Mouse (Mus musculus): ENCODE data around the gene Gltp. TPM values are rescaled to one million over a fixed set of nuclear protein-coding genes. Genes with fewer than 3 reads are reported as not detected.

The Gltp gene
- total and polyA plus RNA-seq, 2 experiments from 2014 or later: 19.8 to 32.1 TPM

GRCm38 (mm10) chr5:114651002-114651401 is 39.8 kb downstream of the Gltp start:
- Histone ChIP-seq H3K27me3 (ENCODE audit: insufficient read depth, low read length) (0 out of 2 replicates have a peak, but pooled peaks cover 2% of the 10 kb centered on the region), H3K27ac (ENCODE audit: low read depth, low read length) (no peak overlapping the region), H3K36me3 (ENCODE audit: insufficient read depth) (no peaks in the 10 kb centered on the region), H3K9ac (no peak overlapping the region), H3K9me3 (ENCODE audit: low read length) (no peaks in the 10 kb centered on the region), H3K4me1 (ENCODE audit: insufficient read depth) (0 out of 2 replicates have a peak, but pooled peaks cover 7% of the 10 kb centered on the region), H3K4me2 (ENCODE audit: low read depth) (no peak overlapping the region), H3K4me3 (ENCODE audit: low read depth, low read length) (no peak overlapping the region)
- DNase-seq (no peak), ATAC-seq (peak; percentile 14; the same call in 1 of the 2 replicates)
- WGBS: 46% methylated on average over 14 of the region's 14 CpGs
- no peak for TF ChIP-seq CTCF (IDR thresholded peaks at IDR 0.05; ENCODE audit: low read depth)

- no peak for TF ChIP-seq CTCF (IDR thresholded peaks at IDR 0.05; ENCODE audit: low read depth)
- no peaks in the 10 kb centered on the region; the same call in 1 of the 2 replicates for H3K27me3 ChIP-seq (ENCODE audit: insufficient read depth, low read length)
- H3K4me3 ChIP-seq (ENCODE audit: low read depth, low read length): no peak overlapping the region
- no peak overlapping the region for H3K4me2 ChIP-seq (ENCODE audit: low read depth)
- no peak for ATAC-seq
- H3K36me3 ChIP-seq (ENCODE audit: insufficient read depth): no peaks in the 10 kb centered on the region
- no peak for DNase-seq
- no peaks in the 10 kb centered on the region for H3K9me3 ChIP-seq (ENCODE audit: low read length)
- no peak overlapping the region for H3K9ac ChIP-seq
- 58% methylated on average over 11 of the region's 11 CpGs for WGBS
- H3K4me1 ChIP-seq (ENCODE audit: insufficient read depth): 0 out of 2 replicates have a peak, but pooled peaks cover 7% of the 10 kb centered on the region
- H3K27ac ChIP-seq (ENCODE audit: low read depth, low read length): no peak overlapping the region
Observed at GRCm38 (mm10) chr5:114648728-114649311, 42.0 kb downstream of the Gltp start.

GRCm38 (mm10) chr5:114647211-114647974 is 43.4 kb downstream of the Gltp start:
- TF ChIP-seq CTCF (IDR thresholded peaks at IDR 0.05; ENCODE audit: low read depth): no peak
- 2% methylated on average over 27 of the region's 27 CpGs for WGBS
- Histone ChIP-seq H3K36me3 (ENCODE audit: insufficient read depth) (no peaks in the 10 kb centered on the region), H3K4me1 (ENCODE audit: insufficient read depth) (0 out of 2 replicates have a peak, but pooled peaks cover 7% of the 10 kb centered on the region), H3K27ac (ENCODE audit: low read depth, low read length) (no peak overlapping the region), H3K4me2 (ENCODE audit: low read depth) (peak overlapping the region; percentile 53), H3K9me3 (ENCODE audit: low read length) (no peaks in the 10 kb centered on the region), H3K4me3 (ENCODE audit: low read depth, low read length) (peak overlapping the region; percentile 26), H3K27me3 (ENCODE audit: insufficient read depth, low read length) (no peaks in the 10 kb centered on the region; the same call in 1 of the 2 replicates), H3K9ac (peak overlapping the region; percentile 23; the same call in 1 of the 2 replicates)
- DNase-seq: peak; percentile 65
- peak; percentile 73 for ATAC-seq

GRCm38 (mm10) chr5:114645916-114646315 is 44.9 kb downstream of the Gltp start:
- no peak overlapping the region for H3K9ac ChIP-seq
- no peak for DNase-seq
- ATAC-seq: no peak
- H3K36me3 ChIP-seq (ENCODE audit: insufficient read depth): no peaks in the 10 kb centered on the region
- H3K9me3 ChIP-seq (ENCODE audit: low read length): no peaks in the 10 kb centered on the region
- no peak for TF ChIP-seq CTCF (IDR thresholded peaks at IDR 0.05; ENCODE audit: low read depth)
- H3K27ac ChIP-seq (ENCODE audit: low read depth, low read length): no peak overlapping the region
- 80% methylated on average over 5 of the region's 5 CpGs for WGBS
- H3K4me1 ChIP-seq (ENCODE audit: insufficient read depth): 0 out of 2 replicates have a peak, but pooled peaks cover 7% of the 10 kb centered on the region
- H3K4me2 ChIP-seq (ENCODE audit: low read depth): no peak overlapping the region
- H3K27me3 ChIP-seq (ENCODE audit: insufficient read depth, low read length): no peaks in the 10 kb centered on the region; the same call in 1 of the 2 replicates
- no peak overlapping the region for H3K4me3 ChIP-seq (ENCODE audit: low read depth, low read length)

GRCm38 (mm10) chr5:114644918-114645317 is 45.9 kb downstream of the Gltp start:
- DNase-seq (no peak), ATAC-seq (no peak)
- H3K27ac ChIP-seq (ENCODE audit: low read depth, low read length): no peak overlapping the region
- TF ChIP-seq CTCF (IDR thresholded peaks at IDR 0.05; ENCODE audit: low read depth): no peak
- WGBS: 51% methylated on average over 6 of the region's 6 CpGs
- H3K4me3 ChIP-seq (ENCODE audit: low read depth, low read length): no peak overlapping the region
- H3K36me3 ChIP-seq (ENCODE audit: insufficient read depth): no peaks in the 10 kb centered on the region
- H3K27me3 ChIP-seq (ENCODE audit: insufficient read depth, low read length): no peaks in the 10 kb centered on the region; the same call in 1 of the 2 replicates
- no peaks in the 10 kb centered on the region for H3K9me3 ChIP-seq (ENCODE audit: low read length)
- no peak overlapping the region for H3K4me2 ChIP-seq (ENCODE audit: low read depth)
- 0 out of 2 replicates have a peak, but pooled peaks cover 7% of the 10 kb centered on the region for H3K4me1 ChIP-seq (ENCODE audit: insufficient read depth)
- no peak overlapping the region for H3K9ac ChIP-seq

GRCm38 (mm10) chr5:114640809-114641208 is 50.0 kb downstream of the Gltp start:
- H3K27me3 ChIP-seq (ENCODE audit: insufficient read depth, low read length): no peaks in the 10 kb centered on the region; the same call in 1 of the 2 replicates
- no peaks in the 10 kb centered on the region for H3K9me3 ChIP-seq (ENCODE audit: low read length)
- H3K9ac ChIP-seq: no peak overlapping the region
- no peak overlapping the region for H3K4me3 ChIP-seq (ENCODE audit: low read depth, low read length)
- TF ChIP-seq CTCF (IDR thresholded peaks at IDR 0.05; ENCODE audit: low read depth): no peak
- ATAC-seq (no peak), DNase-seq (no peak)
- no peaks in the 10 kb centered on the region for H3K36me3 ChIP-seq (ENCODE audit: insufficient read depth)
- H3K27ac ChIP-seq (ENCODE audit: low read depth, low read length): no peak overlapping the region
- 70% methylated on average over 10 of the region's 10 CpGs for WGBS
- H3K4me2 ChIP-seq (ENCODE audit: low read depth): no peak overlapping the region
- no peaks in the 10 kb centered on the region for H3K4me1 ChIP-seq (ENCODE audit: insufficient read depth)

- DNase-seq (no peak), ATAC-seq (no peak; the same call in 1 of the 2 replicates)
- Histone ChIP-seq H3K4me1 (ENCODE audit: insufficient read depth) (no peaks in the 10 kb centered on the region), H3K27ac (ENCODE audit: low read depth, low read length) (no peak overlapping the region), H3K4me2 (ENCODE audit: low read depth) (peak overlapping the region; percentile 40), H3K9me3 (ENCODE audit: low read length) (no peaks in the 10 kb centered on the region), H3K36me3 (ENCODE audit: insufficient read depth) (no peaks in the 10 kb centered on the region), H3K27me3 (ENCODE audit: insufficient read depth, low read length) (no peaks in the 10 kb centered on the region), H3K9ac (no peak overlapping the region), H3K4me3 (ENCODE audit: low read depth, low read length) (no peak overlapping the region; the same call in 1 of the 2 replicates)
- WGBS: 22% methylated on average over 7 of the region's 7 CpGs
- TF ChIP-seq CTCF (IDR thresholded peaks at IDR 0.05; ENCODE audit: low read depth): no peak
Observed at GRCm38 (mm10) chr5:114639645-114639957, 51.2 kb downstream of the Gltp start.
